Mouse (Mus musculus) T-helper 1 cell (primary cell): ENCODE results near the gene Gid4.
"Not testable (repeated sequence)": the region's sequence is repeated elsewhere in the genome, so short reads cannot be mapped to it uniquely, and the experiment has no call there.

Experiments used
- in situ Hi-C: fragments of 300-600 bp; cut with MboI, MseI; formaldehyde crosslinking; loops from one replicate; pipeline ENCODE4 v1.15.1; 2025; ENCODE audit warnings: high pct_unique_total_duplicates

Gene Gid4

GRCm38 (mm10) chr11:60427628-60428027, 10.7 kb downstream of the Gid4 start:
- in situ Hi-C loops, result no loop called here

GRCm38 (mm10) chr11:60433501-60433900, 16.6 kb downstream of the Gid4 start:
- in situ Hi-C loops, result no loop called here

GRCm38 (mm10) chr11:60435133-60435532, 18.2 kb downstream of the Gid4 start:
- in situ Hi-C loops, result no loop called here

- in situ Hi-C loops, result no loop called here
Observed at GRCm38 (mm10) chr11:60436618-60437017, 19.7 kb downstream of the Gid4 start.

- in situ Hi-C loops, result not testable (repeated sequence)
Observed at GRCm38 (mm10) chr11:60439621-60440020, 22.7 kb downstream of the Gid4 start.

GRCm38 (mm10) chr11:60440176-60440575, 23.2 kb downstream of the Gid4 start:
- in situ Hi-C loops, result no loop called here

- in situ Hi-C loops, result no loop called here
Observed at GRCm38 (mm10) chr11:60442896-60443295, 26.0 kb downstream of the Gid4 start.

- in situ Hi-C loops, result no loop called here
Observed at GRCm38 (mm10) chr11:60444007-60444406, 27.1 kb downstream of the Gid4 start.

GRCm38 (mm10) chr11:60454080-60454744, 37.3 kb downstream of the Gid4 start, which contains the start of gene Drg2:
TSS of gene Drg2 (plus strand) at chr11:60454591.
- in situ Hi-C loops, result no loop called here

GRCm38 (mm10) chr11:60454745-60455087, 37.8 kb downstream of the Gid4 start:
- in situ Hi-C loops, result no loop called here

- in situ Hi-C loops, result no loop called here
Observed at GRCm38 (mm10) chr11:60457973-60458372, 41.0 kb downstream of the Gid4 start.

- in situ Hi-C loops, result no loop called here
Observed at GRCm38 (mm10) chr11:60465943-60466380, 49.0 kb downstream of the Gid4 start.

- in situ Hi-C loops, result no loop called here
Observed at GRCm38 (mm10) chr11:60469039-60469438, 52.1 kb downstream of the Gid4 start, which contains the start of gene Myo15. TSS of gene Myo15 (plus strand) at chr11:60469339.

GRCm38 (mm10) chr11:60470743-60471142, 53.8 kb downstream of the Gid4 start:
- in situ Hi-C loops, result no loop called here

- in situ Hi-C loops, result no loop called here
Observed at GRCm38 (mm10) chr11:60474534-60474933, 57.6 kb downstream of the Gid4 start.

GRCm38 (mm10) chr11:60475668-60476362, 58.9 kb downstream of the Gid4 start:
- in situ Hi-C loops, result no loop called here

GRCm38 (mm10) chr11:60478121-60478520, 61.2 kb downstream of the Gid4 start:
- in situ Hi-C loops, result no loop called here

- in situ Hi-C loops, result no loop called here
Observed at GRCm38 (mm10) chr11:60486267-60486666, 69.3 kb downstream of the Gid4 start.

GRCm38 (mm10) chr11:60492726-60493125, 75.8 kb downstream of the Gid4 start:
- in situ Hi-C loops, result no loop called here

- in situ Hi-C loops, result no loop called here
Observed at GRCm38 (mm10) chr11:60495692-60496091, 78.7 kb downstream of the Gid4 start.
